17 mouse cellular contexts compared by ENCODE assay signal in genomic region chr5:114087875-114088480, GRCm38 (mm10). TPM values are rescaled to one million over a fixed set of nuclear protein-coding genes. Genes with fewer than 3 reads are reported as not detected.
DNase-seq lines count a peak whose midpoint lies in the region; ATAC-seq lines count a peak whose summit lies in the region.
"Had no signal": no experiment of that assay in that cellular context is flagged by ENCODE, and none has a peak within 500 bp of the region (broad histone marks: within the 10 kb centered on the region; RNA-seq: fewer than 3 reads in every experiment).

No protein-coding gene starts in this region.

- intact Hi-C loops in left cerebral cortex, postnatal 36 days (cut with DNase I) = no loop called here

- peak; percentile 28; the same call in 1 of the 2 replicates for ATAC-seq in cerebellum, adult (ENCODE audit: insufficient number of reproducible peaks, low FRiP score, low TSS enrichment)
- ATAC-seq: inflammation-experienced regulatory T-cells, adult 6 months; midbrain, embryonic 13.5 days; Patski had no signal

- DNase-seq in cerebellum, postnatal 4 days (ENCODE audit: low spot score in 2 of 2) = no peak
- peak; percentile 30 for DNase-seq in A20 (ENCODE audit: low read depth, low spot score)
- peak; percentile 68 for DNase-seq in cerebellum, adult 8-10 months
- peak; percentile 37 to 56 for DNase-seq in left cerebral cortex, postnatal 36 days (ENCODE audit: low spot score in 2 of 2)
- no peak for DNase-seq in thymus, adult 18-20 months
- DNase-seq in gastrocnemius, adult 8-10 months (ENCODE audit: low spot score in 2 of 2) = no peak
- no peak for DNase-seq in layer of hippocampus, adult 9-10 months (ENCODE audit: low spot score)
- DNase-seq: gastrocnemius, postnatal 25 days; kidney, adult 9 months; kidney, postnatal 4 days; spleen, adult 18-20 months; thymus, postnatal 4 days had no signal

RNA-seq across cellular contexts. Expression of gene Svop, which starts 3.4 kb away (rescaled TPM):
- total RNA-seq in left cerebral cortex, postnatal 36 days (2021) = 100 to 1,000 TPM; 179 to 201 TPM
- total RNA-seq in gastrocnemius, adult 8-10 months (2022) = not detected
- total RNA-seq: gastrocnemius, postnatal 25 days; hematopoietic stem cell, adult 5-6 weeks had no signal

RNA-seq across cellular contexts. Expression of gene Usp30, which starts 22.7 kb away (rescaled TPM):
- 10 to 100 TPM; 38.5 to 42.0 TPM for total RNA-seq in left cerebral cortex, postnatal 36 days (2021)
- total RNA-seq in gastrocnemius, adult 8-10 months (2022) = 1 to 10 TPM; 7.8 to 9.4 (median 8.6) TPM

RNA-seq across cellular contexts. Expression of gene Alkbh2, which starts 40.0 kb away (rescaled TPM):
- total RNA-seq in left cerebral cortex, postnatal 36 days (2021) = 1 to 10 TPM; 6.0 to 7.4 TPM
- 1 to 10 TPM in 1 of 4 experiments, under 1 TPM in 2, not detected in 1; 0.67 to 1.2 (median 0.94) TPM for total RNA-seq in gastrocnemius, adult 8-10 months (2022)

RNA-seq across cellular contexts. Expression of gene Ung, which starts 42.2 kb away (rescaled TPM):
- 1 to 10 TPM; 3.3 to 5.3 TPM for total RNA-seq in left cerebral cortex, postnatal 36 days (2021)
- 10 to 100 TPM in 2 of 4 experiments, 1 to 10 TPM in 2; 6.8 to 11.5 (median 10.0) TPM for total RNA-seq in gastrocnemius, adult 8-10 months (2022)

RNA-seq across cellular contexts. Expression of gene Acacb, which starts 58.4 kb away (rescaled TPM):
- 1 to 10 TPM; 3.9 to 6.9 TPM for total RNA-seq in left cerebral cortex, postnatal 36 days (2021)
- 100 to 1,000 TPM; 163 to 191 (median 187) TPM for total RNA-seq in gastrocnemius, adult 8-10 months (2022)

Comparison
In these comparisons a context has a peak if more than half of its experiments do, and no peak if none do; other contexts are left out.
1. DNase-seq: peak in A20 (single experiment), cerebellum, adult 8-10 months (single experiment) and left cerebral cortex, postnatal 36 days (2 of 2); none in cerebellum, postnatal 4 days (0 of 2), thymus, adult 18-20 months (0 of 2), gastrocnemius, adult 8-10 months (0 of 2) and layer of hippocampus, adult 9-10 months (single experiment).
2. RNA of gene Svop, which starts 3.4 kb away (total RNA-seq): 179 to 201 TPM in left cerebral cortex, postnatal 36 days; not detected in gastrocnemius, adult 8-10 months; every median in the first group is over 100 times any median in the second.